Mouse (Mus musculus): ENCODE measurements around the gene Enox2. TPM values are rescaled to one million over a fixed set of nuclear protein-coding genes. Genes with fewer than 3 reads are reported as not detected.

The Enox2 gene
- polyA plus RNA-seq (2012; fragmentation: generic; extraction: Trizol) = 1 to 10 TPM in 1 of 2 experiments, under 1 TPM in 1; 0.36 to 4.7 TPM

GRCm38 (mm10) chrX:49287700-49288563 is at the start of gene Enox2:
Enox2 (minus strand) TSS chrX:49288259.

Other genes starting within 250 kb of the Enox2 start
- not detected for gene Arhgap36, start 175.7 kb upstream of the Enox2 start, polyA plus RNA-seq (2012; fragmentation: generic; extraction: Trizol)